Mouse (Mus musculus): ENCODE results near the gene Lyzl4.
"Not testable (repeated sequence)": the region's sequence is repeated elsewhere in the genome, so short reads cannot be mapped to it uniquely, and the experiment has no call there.

The Lyzl4 gene

DNA sequence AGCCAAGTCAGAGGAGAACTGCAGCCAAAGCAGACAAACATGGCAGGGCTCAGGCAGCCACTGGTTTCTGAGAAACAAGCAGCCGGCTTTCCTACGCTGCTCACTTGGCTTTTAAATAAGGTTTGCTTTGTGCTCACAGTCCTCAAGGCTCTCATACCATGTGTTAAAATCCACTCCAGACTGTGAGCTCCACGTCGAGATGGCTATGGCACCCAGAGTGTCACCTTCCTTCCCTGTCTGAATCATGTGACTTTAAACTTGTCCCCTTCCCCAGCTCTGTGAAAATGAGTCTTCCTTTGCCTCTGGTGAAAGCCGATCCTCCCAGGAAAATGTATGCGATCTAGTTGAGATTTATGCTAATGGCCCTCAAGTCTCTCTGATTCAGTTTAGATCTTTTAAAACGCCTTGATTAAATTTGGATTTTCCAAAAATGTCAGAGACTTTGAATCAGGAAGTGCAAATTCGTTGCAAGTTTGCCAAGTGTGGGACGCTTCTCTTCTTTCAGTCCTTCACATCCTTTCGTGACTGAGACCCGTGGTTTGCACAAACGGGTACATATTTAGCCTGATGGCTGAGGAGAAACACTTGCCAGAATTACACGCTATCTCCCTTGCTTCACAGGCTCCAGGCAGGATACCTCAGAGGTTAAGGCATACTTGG is 41.6 kb downstream of the Lyzl4 start:
- DNase-seq = no peak

DNA sequence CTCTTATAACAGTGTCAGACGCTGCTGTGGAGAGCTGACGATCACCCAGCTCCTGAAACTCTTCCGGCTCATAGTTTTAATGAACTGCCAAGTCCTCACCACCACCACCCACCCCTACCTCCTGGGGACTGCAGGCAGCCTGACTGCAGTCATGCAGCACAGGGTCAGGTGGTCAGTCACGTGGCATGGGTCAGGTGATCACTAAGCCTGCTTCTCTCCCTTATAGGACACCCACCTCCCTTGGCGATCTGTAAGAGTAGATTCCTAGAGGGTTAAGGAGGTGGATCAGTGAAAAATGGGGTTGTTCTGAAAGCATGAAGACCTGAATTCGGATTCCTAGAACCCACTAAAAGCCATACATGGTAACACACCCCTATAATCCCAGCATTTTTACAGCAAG is 42.3 kb downstream of the Lyzl4 start:
- DNase-seq = no peak

- DNase-seq = no peak
Observed at GRCm38 (mm10) chr9:121598106-121598505, 43.8 kb downstream of the Lyzl4 start.

DNA sequence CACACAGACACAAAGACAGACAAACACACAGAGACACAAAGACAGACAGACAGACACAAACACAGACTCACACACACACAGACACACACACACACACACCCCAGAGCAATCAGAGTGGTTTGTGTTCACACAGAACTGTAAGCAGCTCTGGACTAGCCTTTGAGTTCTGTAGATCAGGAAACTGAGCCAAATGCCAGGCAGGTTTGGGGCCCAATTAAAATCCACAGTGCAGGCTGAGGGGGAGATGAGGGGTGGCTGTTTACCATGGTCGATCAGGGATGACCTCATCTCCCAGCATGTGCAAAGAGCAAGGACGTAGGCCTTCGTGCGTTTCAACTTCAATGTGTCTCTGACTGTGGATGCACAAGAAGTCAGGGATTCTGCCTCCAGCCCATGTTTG is 47.1 kb downstream of the Lyzl4 start:
- no peak for DNase-seq

GRCm38 (mm10) chr9:121593768-121594167 is 48.1 kb downstream of the Lyzl4 start:
- DNase-seq = not testable (repeated sequence)

DNA sequence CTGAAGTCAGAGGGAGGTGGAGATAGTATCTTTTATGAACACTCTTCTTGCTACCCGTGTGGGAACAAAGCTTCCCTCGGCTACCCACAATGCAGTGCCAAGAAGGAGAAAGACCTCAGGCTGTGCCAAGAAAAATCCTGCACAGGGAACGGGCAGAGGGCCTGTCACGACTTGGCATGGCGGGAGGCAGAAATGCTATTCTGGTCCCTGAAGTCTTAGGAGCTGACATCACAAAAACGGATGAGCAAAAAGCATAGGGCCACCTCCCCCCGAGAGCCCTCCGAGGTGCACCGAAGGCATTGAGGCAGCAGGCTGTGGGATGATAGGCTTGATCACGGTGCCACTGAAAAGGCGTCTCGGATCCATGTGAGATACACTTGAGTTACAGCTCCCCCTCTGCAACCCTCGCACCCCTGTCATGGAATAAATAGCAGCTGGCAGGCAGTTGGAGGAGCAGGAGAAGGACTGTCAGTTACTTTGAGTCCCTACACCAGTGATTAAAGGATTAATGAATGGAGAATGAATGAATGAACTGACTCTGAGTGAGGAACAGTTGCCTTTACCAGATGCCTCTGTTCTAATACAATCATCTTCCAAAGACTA is 48.8 kb downstream of the Lyzl4 start:
- DNase-seq = no peak

- DNase-seq = no peak
Observed at GRCm38 (mm10) chr9:121589533-121589932, 52.4 kb downstream of the Lyzl4 start.

DNA sequence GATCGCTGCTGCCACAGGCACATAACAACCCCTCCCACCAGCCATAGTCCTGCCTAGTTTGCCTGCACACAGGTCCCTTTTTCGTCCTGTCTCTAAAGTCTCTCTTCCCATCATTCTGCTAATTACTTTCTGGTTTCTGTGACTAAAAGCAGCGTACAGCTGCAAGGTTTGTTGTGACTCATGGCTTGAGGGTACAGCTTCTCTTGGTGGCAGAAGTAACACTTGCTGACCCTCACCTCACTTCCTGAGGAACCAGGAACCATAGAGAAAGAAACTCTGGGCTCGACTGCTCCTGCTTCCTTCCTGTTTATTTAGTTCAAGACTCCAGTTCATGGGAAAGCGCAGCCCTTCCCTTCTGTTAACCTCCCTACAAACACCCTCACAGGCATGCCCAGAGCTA is 67.5 kb downstream of the Lyzl4 start:
- DNase-seq = no peak

- DNase-seq = no peak
Observed at GRCm38 (mm10) chr9:121568451-121568850, 73.4 kb downstream of the Lyzl4 start.

- DNase-seq = no peak
Observed at GRCm38 (mm10) chr9:121566387-121566786, 75.5 kb downstream of the Lyzl4 start.

GRCm38 (mm10) chr9:121563276-121563675 is 78.6 kb downstream of the Lyzl4 start:
- no peak for DNase-seq

GRCm38 (mm10) chr9:121560515-121560914 is 81.4 kb downstream of the Lyzl4 start:
- no peak for DNase-seq

- no peak for DNase-seq
Observed at GRCm38 (mm10) chr9:121558167-121558566, 83.7 kb downstream of the Lyzl4 start.

- DNase-seq = no peak
Observed at GRCm38 (mm10) chr9:121556913-121557312, 85.0 kb downstream of the Lyzl4 start.

GRCm38 (mm10) chr9:121555395-121556000 is 86.4 kb downstream of the Lyzl4 start:
- no peak for DNase-seq

DNA sequence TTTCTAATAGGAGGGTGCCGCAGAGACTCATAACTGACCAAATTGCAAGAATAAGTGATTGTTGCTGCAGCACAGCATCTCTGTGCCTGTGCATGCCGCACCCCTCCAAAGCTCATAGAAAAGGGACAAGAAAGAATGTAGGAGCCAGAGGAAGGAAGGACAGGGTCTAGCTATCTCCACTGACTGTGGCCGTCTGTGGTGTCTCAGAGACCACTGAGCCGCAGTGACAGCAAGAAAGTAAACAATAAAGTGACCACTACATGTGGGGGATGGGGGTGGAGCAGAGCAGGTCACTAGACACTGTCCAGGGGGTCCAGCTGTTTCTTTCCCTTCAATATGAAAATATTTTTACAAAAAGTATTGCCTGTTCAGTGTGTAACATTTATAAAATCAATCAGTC is 88.3 kb downstream of the Lyzl4 start:
- DNase-seq = no peak

- DNase-seq = no peak
Observed at GRCm38 (mm10) chr9:121550327-121550771, 91.5 kb downstream of the Lyzl4 start.

GRCm38 (mm10) chr9:121549444-121549843 is 92.5 kb downstream of the Lyzl4 start:
- DNase-seq = no peak

DNA sequence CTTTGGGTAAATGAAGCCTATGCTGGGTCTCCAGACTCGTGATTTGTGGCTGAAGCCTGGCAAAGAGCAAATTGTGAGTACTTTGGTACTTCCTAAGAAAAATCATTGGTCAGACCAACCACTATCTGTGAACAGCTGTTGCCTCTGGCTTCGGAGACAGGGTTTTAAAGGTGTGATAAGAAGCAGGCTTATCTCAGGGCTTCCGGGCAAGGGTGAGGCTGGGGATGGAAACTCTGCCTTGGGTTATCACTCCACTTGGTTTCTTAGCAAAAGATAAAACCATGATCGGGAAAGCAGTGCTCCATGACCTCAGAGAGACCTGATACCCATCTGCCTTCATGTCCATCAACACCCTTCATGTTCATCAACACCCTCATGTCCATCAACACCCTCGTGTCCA is 92.9 kb downstream of the Lyzl4 start:
- DNase-seq = no peak

DNA sequence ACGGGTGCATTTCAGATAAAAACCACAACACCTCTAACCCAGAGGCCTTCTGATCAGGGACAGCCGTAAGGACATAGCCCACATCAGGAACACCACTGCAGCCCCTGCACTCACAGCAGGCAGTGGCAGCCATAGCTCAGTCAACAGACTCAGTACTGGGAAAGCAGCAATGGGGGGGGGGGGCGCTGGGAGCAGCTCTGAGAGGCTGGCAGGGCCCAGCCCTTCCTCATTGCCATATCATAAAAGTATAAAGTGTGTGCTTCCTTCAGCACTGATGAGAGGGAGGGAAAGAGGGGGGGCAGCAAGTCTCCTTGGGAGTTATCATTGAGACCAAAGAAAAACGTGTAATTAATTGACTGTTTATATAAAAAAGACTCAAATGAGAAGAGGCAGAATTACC is 94.5 kb downstream of the Lyzl4 start:
- no peak for DNase-seq

- no peak for DNase-seq
Observed at GRCm38 (mm10) chr9:121541530-121541929, 100.4 kb downstream of the Lyzl4 start.

DNA sequence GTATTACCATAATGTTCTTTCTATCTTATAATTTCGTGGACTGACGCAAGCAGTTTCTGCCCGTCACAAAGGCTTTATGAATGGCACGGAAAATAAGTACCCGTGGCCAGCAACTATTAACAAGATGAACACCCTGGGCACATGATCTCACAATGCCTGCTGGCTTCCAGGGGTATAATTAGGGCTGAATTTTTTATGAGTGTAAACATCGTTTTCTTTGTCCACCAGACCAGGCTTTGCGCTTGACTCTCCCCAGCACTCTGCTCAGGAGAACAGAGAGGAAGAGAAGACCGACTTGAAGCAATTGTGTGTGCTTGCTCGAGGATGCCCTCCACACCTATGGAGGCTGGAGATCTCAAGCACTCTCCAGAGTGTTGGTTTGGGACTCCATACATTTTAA is 109.3 kb downstream of the Lyzl4 start:
- no peak for DNase-seq

DNA sequence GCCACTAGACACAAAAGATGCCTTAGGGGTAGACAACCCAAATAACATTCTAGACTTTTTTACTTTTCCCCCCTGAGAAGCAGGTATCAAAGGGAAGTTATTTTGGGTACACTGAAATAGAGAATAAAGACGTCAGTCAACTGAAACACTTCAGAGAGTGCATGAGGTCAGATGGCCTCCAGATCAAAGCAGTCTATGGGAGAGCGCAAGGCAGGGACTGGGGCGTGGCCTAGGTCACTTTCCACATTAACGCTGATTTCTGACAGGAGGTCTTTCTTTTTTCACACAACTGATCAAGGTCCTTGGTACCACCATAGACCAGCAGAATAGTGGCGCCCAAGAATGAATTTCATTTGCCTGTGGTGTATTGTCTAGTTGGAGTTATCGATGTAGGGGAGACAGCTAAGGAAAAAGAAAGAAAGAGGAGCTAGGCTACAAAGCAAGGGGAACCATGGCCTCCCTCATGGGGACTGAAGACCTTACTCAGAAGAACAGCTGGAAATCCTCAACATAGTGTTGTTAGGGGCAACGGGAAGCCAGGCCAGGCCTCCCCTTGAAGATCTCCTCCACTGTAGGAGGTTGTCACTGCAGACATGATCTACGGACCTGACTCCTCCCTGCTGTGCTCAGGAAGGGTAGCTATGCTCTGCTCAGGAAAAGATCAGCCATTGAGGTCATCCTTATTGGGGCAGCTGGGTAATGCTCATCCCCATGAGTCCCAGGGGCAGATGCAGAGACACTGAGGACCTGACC is 113.1 kb downstream of the Lyzl4 start:
- no peak for DNase-seq

Measured in cerebellum, adult 9-11 months (tissue).